Mouse (Mus musculus) small intestine, adult 2 months (tissue): ENCODE data around the gene Gm14692.
"Not testable (repeated sequence)": the region's sequence is repeated elsewhere in the genome, so short reads cannot be mapped to it uniquely, and the experiment has no call there.

Source experiments
- CTCF ChIP-seq: fragments of 200-500 bp; IDR thresholded peaks from 2 replicates; pipeline ENCODE4 v1.5.1; 2012; ENCODE audit warnings: low read depth, mild to moderate bottlenecking, control low read depth, inconsistent platforms, low read length, moderate library complexity, mixed read lengths; ENCODE audit not compliant: insufficient replicate concordance, insufficient read length; ENCODE audit errors: extremely low read depth
- POLR2A ChIP-seq: fragments of 200-500 bp; IDR thresholded peaks from 2 replicates; pipeline ENCODE4 v1.6.1; 2012; ENCODE audit warnings: low read depth, mild to moderate bottlenecking, control low read depth, inconsistent platforms, low read length, moderate library complexity

- TF ChIP-seq CTCF, POLR2A: not testable (repeated sequence)
Measured at GRCm38 (mm10) chrX:67693462-67693861, 2.0 kb upstream of the Gm14692 start, which contains the start of gene Gm1140.
